Mouse (Mus musculus) pancreas, adult 10 weeks (tissue): Measurements from ENCODE around the gene Dvl1. TPM values are rescaled to one million over a fixed set of nuclear protein-coding genes. Genes with fewer than 3 reads are reported as not detected.

Source experiments
- polyA plus RNA-seq: library from polyadenylated mRNA; stranded (reverse); fragments of 350-450 nt; fragmentation: Illumina TruSeq; extraction: RNeasy Lipid Tissue Mini Kit (QIAGEN cat#74804); gene quantifications from one replicate; pipeline ENCODE4 v1.2.3, GENCODE M21; 2015; ENCODE audit warnings: low read depth, low replicate concordance; ENCODE audit not compliant: insufficient read depth

Gene Dvl1
- 37.5 TPM for polyA plus RNA-seq

GRCm38 (mm10) chr4:155846871-155847578 lies at the start of gene Dvl1:
Dvl1 (plus strand) TSS chr4:155847402.

GRCm38 (mm10) chr4:155802741-155803339 lies 44.4 kb upstream of the Dvl1 start, which contains the start of gene Mrpl20:
Mrpl20 (plus strand) TSS chr4:155802878.

GRCm38 (mm10) chr4:155811929-155812664 lies 35.1 kb upstream of the Dvl1 start, which contains the start of gene Ccnl2:
Ccnl2 (plus strand) TSS chr4:155812489.

GRCm38 (mm10) chr4:155831205-155831766 lies 15.9 kb upstream of the Dvl1 start, which contains the start of gene Aurkaip1:
Aurkaip1 (plus strand) TSS chr4:155831272.

GRCm38 (mm10) chr4:155839483-155839910 lies 7.7 kb upstream of the Dvl1 start, which contains the start of gene Mxra8:
Mxra8 (plus strand) TSS chr4:155839680.

GRCm38 (mm10) chr4:155863001-155863400 lies 15.8 kb downstream of the Dvl1 start, which contains the start of gene Tas1r3:
Tas1r3 (minus strand) TSS chr4:155863362.

GRCm38 (mm10) chr4:155869317-155870033 lies 22.3 kb downstream of the Dvl1 start, which contains the start of the genes Cptp and Ints11:
Cptp (minus strand) TSS chr4:155869440.
Ints11 (plus strand) TSS chr4:155869546.

GRCm38 (mm10) chr4:155891551-155892001 lies 44.4 kb downstream of the Dvl1 start, which contains the start of the genes Pusl1 and Acap3:
Pusl1 (minus strand) TSS chr4:155891781.
Acap3 (plus strand) TSS chr4:155891822.

Other genes starting within 250 kb of the Dvl1 start
- gene Slc35e2, start 246.0 kb upstream of the Dvl1 start, polyA plus RNA-seq, result 2.6 TPM
- 36.0 TPM for gene Cdk11b, start 222.5 kb upstream of the Dvl1 start, polyA plus RNA-seq
- not detected for gene Gm10563, start 202.0 kb upstream of the Dvl1 start, polyA plus RNA-seq
- 10.6 TPM for gene Mmp23, start 194.0 kb upstream of the Dvl1 start, polyA plus RNA-seq
- gene Mib2, start 178.2 kb upstream of the Dvl1 start, polyA plus RNA-seq, result 17.5 TPM
- gene Fndc10, start 153.1 kb upstream of the Dvl1 start, polyA plus RNA-seq, result 3.8 TPM
- gene Ssu72, start 142.6 kb upstream of the Dvl1 start, polyA plus RNA-seq, result 15.1 TPM
- gene Tmem240, start 112.6 kb upstream of the Dvl1 start, polyA plus RNA-seq, result 0.18 TPM
- gene Atad3a, start 86.3 kb upstream of the Dvl1 start, polyA plus RNA-seq, result 21.6 TPM
- 6.9 TPM for gene Vwa1, start 72.7 kb upstream of the Dvl1 start, polyA plus RNA-seq
- gene Tmem88b, start 61.5 kb upstream of the Dvl1 start, polyA plus RNA-seq, result 0.22 TPM
- gene Ankrd65, start 57.0 kb upstream of the Dvl1 start, polyA plus RNA-seq, result not detected
- 43.6 TPM for gene Mrpl20, start 44.5 kb upstream of the Dvl1 start, polyA plus RNA-seq
- 114 TPM for gene Ccnl2, start 34.9 kb upstream of the Dvl1 start, polyA plus RNA-seq
- gene Aurkaip1, start 16.1 kb upstream of the Dvl1 start, polyA plus RNA-seq, result 38.2 TPM
- 34.6 TPM for gene Mxra8, start 7.7 kb upstream of the Dvl1 start, polyA plus RNA-seq
- not detected for gene Tas1r3, start 16.0 kb downstream of the Dvl1 start, polyA plus RNA-seq
- 2.7 TPM for gene Cptp, start 22.0 kb downstream of the Dvl1 start, polyA plus RNA-seq
- 4.5 TPM for gene Ints11, start 22.1 kb downstream of the Dvl1 start, polyA plus RNA-seq
- gene Pusl1, start 44.4 kb downstream of the Dvl1 start, polyA plus RNA-seq, result 6.6 TPM
- gene Acap3, start 44.4 kb downstream of the Dvl1 start, polyA plus RNA-seq, result 3.7 TPM
- gene Ube2j2, start 96.4 kb downstream of the Dvl1 start, polyA plus RNA-seq, result 15.4 TPM
- gene C1qtnf12, start 114.9 kb downstream of the Dvl1 start, polyA plus RNA-seq, result 15.8 TPM
- gene B3galt6, start 145.2 kb downstream of the Dvl1 start, polyA plus RNA-seq, result 1.6 TPM
- gene Sdf4, start 145.5 kb downstream of the Dvl1 start, polyA plus RNA-seq, result 42.9 TPM
- not detected for gene Tnfrsf4, start 166.4 kb downstream of the Dvl1 start, polyA plus RNA-seq
- gene Tnfrsf18, start 178.8 kb downstream of the Dvl1 start, polyA plus RNA-seq, result not detected
- 5.0 TPM for gene Ttll10, start 212.0 kb downstream of the Dvl1 start, polyA plus RNA-seq